Mouse (Mus musculus) hindbrain, embryonic 12.5 days (tissue): Measurements from ENCODE around the gene Limk2. TPM values are rescaled to one million over a fixed set of nuclear protein-coding genes. Genes with fewer than 3 reads are reported as not detected.

Source experiments
- ATAC-seq: fragments of 200-750 bp; cut with Nextera tagmentation; 2 replicates; pipeline ENCODE4 v1.8.0; 2017; ENCODE audit warnings: moderate TSS enrichment; ENCODE audit not compliant: low FRiP score
- H3K27ac ChIP-seq: fragments of 300-500 bp; sonication (generic); 2 replicates; pipeline ENCODE4 v1.5.1; 2016; ENCODE audit warnings: mild to moderate bottlenecking
- H3K27me3 ChIP-seq: fragments of 300-500 bp; sonication (generic); 2 replicates; pipeline ENCODE4 v1.6.1; 2016; ENCODE audit warnings: mild to moderate bottlenecking
- H3K36me3 ChIP-seq: fragments of 300-500 bp; sonication (generic); 2 replicates; pipeline ENCODE4 v1.6.1; 2016; ENCODE audit warnings: mild to moderate bottlenecking
- H3K4me1 ChIP-seq: fragments of 300-500 bp; sonication (generic); 2 replicates; pipeline ENCODE4 v1.6.1; 2016
- H3K4me2 ChIP-seq: fragments of 300-500 bp; sonication (generic); replicated peaks from 2 replicates; pipeline ENCODE4 v1.6.1; 2016; ENCODE audit warnings: mild to moderate bottlenecking
- H3K4me3 ChIP-seq: fragments of 300-500 bp; sonication (generic); 2 replicates; pipeline ENCODE4 v1.5.1; 2016; ENCODE audit warnings: mild to moderate bottlenecking
- H3K9ac ChIP-seq: fragments of 300-500 bp; sonication (generic); 2 replicates; pipeline ENCODE4 v1.6.1; 2016; ENCODE audit warnings: mild to moderate bottlenecking, moderate library complexity
- H3K9me3 ChIP-seq: fragments of 300-500 bp; sonication (generic); replicated peaks from 2 replicates; pipeline ENCODE4 v1.6.1; 2016; ENCODE audit warnings: mild to moderate bottlenecking
- WGBS: fragments of 180-500 bp; shearing (Covaris S2); methylation state at CpG from one replicate; pipeline ENCODE4 v1.1.7; 2016; 5-methylcytosine and 5-hydroxymethylcytosine counted together
- polyA plus RNA-seq: library from polyadenylated mRNA; unstranded; fragments of >200 nt; fragmentation: Nextera tagmentation; extraction: Ambion mirVana; gene quantifications from 2 replicates; pipeline ENCODE4 v1.2.1, GENCODE M21; 2016

The Limk2 gene
- polyA plus RNA-seq, 1 experiment from 2014 or later, result 114 TPM

DNA sequence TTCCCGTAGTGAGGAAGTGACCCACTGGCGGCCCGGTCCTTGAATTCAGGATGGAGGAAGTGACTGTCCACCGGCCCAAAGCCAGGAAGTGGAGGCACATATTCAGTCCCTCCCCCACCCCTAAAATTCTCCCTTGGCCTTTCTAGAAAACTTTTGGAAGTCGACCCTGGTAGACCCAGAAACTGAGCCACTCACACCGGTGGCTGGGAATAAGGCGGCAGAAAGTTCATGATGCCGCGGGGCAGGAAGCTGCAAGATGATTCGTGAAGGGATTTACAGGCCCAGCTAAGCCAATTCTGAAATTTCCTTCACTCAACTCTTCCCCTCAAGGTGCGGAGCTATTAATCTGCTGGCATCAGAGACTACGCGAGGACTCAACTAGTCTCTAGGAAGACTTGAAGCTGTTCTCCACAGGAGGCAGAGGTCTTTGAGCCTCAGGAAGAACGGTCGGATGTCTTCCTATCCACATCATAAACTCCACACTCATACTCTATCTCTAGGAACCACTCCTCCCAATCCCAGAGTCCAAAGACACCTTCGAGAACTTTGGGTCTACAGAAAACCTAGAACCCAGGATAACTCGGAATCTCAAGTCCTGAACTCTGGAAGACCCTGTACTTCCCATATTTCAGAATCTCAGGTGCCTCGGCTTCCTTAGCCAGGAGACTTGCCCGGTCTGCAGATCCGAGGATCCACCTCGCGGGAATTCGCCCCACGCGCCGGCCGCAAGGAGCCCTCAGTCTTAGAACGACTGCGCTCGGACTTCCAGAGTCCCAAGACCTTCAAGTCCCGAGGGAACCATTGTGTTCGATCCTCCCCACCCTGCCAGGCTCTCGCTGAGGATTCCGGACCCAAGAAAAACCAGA is 625 bp downstream of the Limk2 start:
- peak overlapping the region; percentile 48; the same call in 1 of the 2 replicates for H3K27ac ChIP-seq
- H3K9ac ChIP-seq, result peak overlapping the region; percentile 65
- peak overlapping the region; percentile 64 for H3K4me2 ChIP-seq
- no peaks in the 10 kb centered on the region for H3K27me3 ChIP-seq
- peak; percentile 63; the same call in 1 of the 2 replicates for ATAC-seq
- peaks cover 17% of the 10 kb centered on the region for H3K4me1 ChIP-seq
- H3K36me3 ChIP-seq, result no peaks in the 10 kb centered on the region
- peak overlapping the region; percentile 55 for H3K4me3 ChIP-seq
- WGBS, result 8% methylated on average over 34 of the region's 34 CpGs
- H3K9me3 ChIP-seq, result no peaks in the 10 kb centered on the region

DNA sequence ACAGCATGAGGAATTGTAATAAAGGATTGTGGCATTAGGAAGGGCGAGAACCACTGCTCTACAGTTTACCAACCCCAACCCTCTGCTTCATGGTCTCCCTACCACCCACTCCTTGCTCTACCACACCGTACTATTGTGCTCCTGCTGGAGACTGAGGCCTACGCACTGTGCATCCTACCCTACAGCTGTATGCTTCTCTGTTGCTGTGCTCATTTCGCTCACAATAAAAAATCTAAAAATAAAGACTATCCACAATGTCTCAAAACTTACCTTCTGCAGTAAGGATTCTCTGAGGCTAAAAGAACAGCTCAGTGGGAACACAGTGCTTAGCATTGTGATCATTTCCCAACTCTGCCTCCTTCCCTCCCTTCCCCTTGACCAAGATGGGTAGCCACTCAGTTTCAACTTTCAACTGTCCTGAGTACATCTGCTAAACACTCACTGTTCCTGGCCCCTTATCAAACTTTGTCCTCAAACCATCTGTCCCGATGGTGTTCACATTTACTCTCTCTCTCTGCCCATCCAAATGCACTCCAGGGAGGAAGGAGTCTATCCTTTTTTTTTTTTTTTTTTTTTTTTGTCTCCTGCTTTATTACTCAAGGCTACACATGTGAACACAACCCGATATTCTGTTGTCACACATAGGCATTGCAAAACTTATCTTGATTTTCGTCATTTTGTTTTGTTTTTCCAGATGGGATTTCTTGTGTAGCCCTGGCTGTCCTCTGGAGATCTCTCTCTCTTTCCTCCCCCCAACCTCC is 4.5 kb downstream of the Limk2 start:
- Histone ChIP-seq H3K9me3 (no peaks in the 10 kb centered on the region), H3K4me3 (no peak overlapping the region), H3K27me3 (no peaks in the 10 kb centered on the region), H3K4me2 (no peak overlapping the region), H3K36me3 (no peaks in the 10 kb centered on the region), H3K4me1 (peaks cover 16% of the 10 kb centered on the region), H3K9ac (no peak overlapping the region), H3K27ac (no peak overlapping the region)
- WGBS, result 92% methylated on average over 7 of the region's 7 CpGs
- no peak for ATAC-seq

DNA sequence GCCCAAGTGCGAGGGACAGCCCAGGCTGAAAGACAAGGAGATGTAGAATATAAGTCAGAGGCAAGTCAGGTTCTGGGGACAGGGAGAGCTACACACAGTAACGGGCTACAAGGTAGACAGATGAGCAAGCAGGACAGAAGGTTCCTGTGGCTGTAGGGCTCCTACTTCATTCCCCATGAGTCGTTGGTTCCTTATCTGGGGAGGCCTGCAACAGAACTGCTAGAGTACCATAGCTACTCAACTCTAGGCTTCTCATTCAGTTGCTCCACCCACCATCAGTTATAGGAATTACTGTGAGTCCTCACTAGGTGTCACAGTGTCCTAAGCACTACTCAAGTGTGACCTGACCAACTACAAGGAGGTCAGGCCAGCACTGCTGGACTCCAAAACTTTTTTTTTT is 6.0 kb downstream of the Limk2 start:
- no peak for ATAC-seq
- 92% methylated on average over 3 of the region's 3 CpGs for WGBS

DNA sequence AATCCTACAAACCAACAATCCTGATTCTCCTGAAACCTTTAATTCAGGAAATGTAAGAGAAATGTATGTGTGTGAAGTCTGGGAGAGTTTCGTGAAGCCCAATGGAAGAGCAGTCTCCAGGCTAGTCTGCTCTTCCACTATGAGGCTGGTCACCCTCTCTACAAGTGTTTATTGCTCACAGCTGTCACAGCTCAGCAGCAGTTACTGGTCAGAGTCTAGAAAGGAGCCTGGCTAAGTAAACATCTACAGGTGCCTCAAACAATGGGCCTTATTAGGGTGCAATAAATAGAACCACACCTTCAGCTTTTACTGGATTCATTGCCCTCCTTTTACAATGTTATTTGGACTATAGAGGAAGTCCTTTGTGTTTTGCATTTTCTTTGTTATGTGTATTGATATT is 10.7 kb downstream of the Limk2 start:
- Histone ChIP-seq H3K9ac (no peak overlapping the region), H3K9me3 (no peaks in the 10 kb centered on the region), H3K27me3 (no peaks in the 10 kb centered on the region), H3K4me3 (no peak overlapping the region), H3K4me1 (peaks cover 10% of the 10 kb centered on the region; the same call in 1 of the 2 replicates), H3K36me3 (0 out of 2 replicates have a peak, but pooled peaks cover 3% of the 10 kb centered on the region), H3K4me2 (no peak overlapping the region), H3K27ac (no peak overlapping the region)
- WGBS, result 100% methylated on average over 1 of the region's 1 CpGs
- ATAC-seq, result no peak

More for the DNA sequence above, 6.0 kb downstream of the Limk2 start:
- H3K4me3 ChIP-seq, result no peak overlapping the region
- H3K27ac ChIP-seq, result no peak overlapping the region
- no peaks in the 10 kb centered on the region for H3K27me3 ChIP-seq
- no peaks in the 10 kb centered on the region for H3K9me3 ChIP-seq
- H3K4me1 ChIP-seq, result peaks cover 7% of the 10 kb centered on the region
- no peaks in the 10 kb centered on the region for H3K36me3 ChIP-seq
- no peak overlapping the region for H3K9ac ChIP-seq
- no peak overlapping the region for H3K4me2 ChIP-seq

DNA sequence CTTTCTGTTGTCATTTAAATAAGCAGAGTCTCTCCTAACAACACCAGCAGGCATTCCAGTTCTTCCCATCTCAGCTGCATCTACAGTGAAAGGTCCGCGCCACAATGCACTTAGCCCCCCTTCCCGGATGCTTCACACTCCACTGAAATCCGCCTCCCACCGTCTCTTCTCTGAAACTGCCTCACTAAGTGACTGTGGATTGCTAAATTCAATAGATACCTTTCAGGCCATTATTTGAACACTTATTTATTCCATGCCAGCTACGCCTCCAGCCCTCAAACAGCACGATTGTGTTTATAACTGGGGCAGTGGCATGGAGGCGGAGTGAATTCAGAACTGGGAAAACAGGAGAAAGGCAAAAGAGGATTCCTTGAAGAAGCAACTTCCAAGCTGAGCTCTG is 12.4 kb downstream of the Limk2 start:
- H3K9ac ChIP-seq, result no peak overlapping the region
- H3K27me3 ChIP-seq, result no peaks in the 10 kb centered on the region
- peaks cover 10% of the 10 kb centered on the region; the same call in 1 of the 2 replicates for H3K4me1 ChIP-seq
- ATAC-seq, result peak; percentile 81
- no peak overlapping the region for H3K4me3 ChIP-seq
- no peaks in the 10 kb centered on the region for H3K9me3 ChIP-seq
- H3K4me2 ChIP-seq, result no peak overlapping the region
- WGBS, result 37% methylated on average over 8 of the region's 8 CpGs
- 0 out of 2 replicates have a peak, but pooled peaks cover 3% of the 10 kb centered on the region for H3K36me3 ChIP-seq
- peak overlapping the region; percentile 68 for H3K27ac ChIP-seq

DNA sequence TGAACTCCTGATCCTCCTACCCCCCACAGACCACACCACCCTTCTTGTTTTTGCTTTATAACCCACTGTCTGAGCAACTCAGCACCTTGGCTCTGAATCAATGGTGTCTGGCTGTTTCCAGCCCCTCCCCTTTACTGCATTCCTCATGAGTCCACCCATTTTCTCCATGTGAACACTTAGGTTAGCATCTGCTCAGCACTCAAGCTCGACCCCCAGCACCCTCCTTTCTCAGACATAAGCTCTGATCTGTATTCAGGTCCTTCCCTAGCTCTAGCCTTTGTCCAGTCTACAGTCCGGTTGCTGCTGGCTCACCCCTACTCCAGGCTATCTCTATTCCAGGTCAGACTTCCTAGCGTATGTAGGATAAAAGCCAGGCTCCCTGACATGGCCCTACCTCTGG is 12.9 kb downstream of the Limk2 start:
- no peaks in the 10 kb centered on the region for H3K9me3 ChIP-seq
- peaks cover 10% of the 10 kb centered on the region; the same call in 1 of the 2 replicates for H3K4me1 ChIP-seq
- H3K4me3 ChIP-seq, result no peak overlapping the region
- no peaks in the 10 kb centered on the region for H3K27me3 ChIP-seq
- ATAC-seq, result peak; percentile 81
- H3K4me2 ChIP-seq, result no peak overlapping the region
- 0 out of 2 replicates have a peak, but pooled peaks cover 3% of the 10 kb centered on the region for H3K36me3 ChIP-seq
- 41% methylated on average over 3 of the region's 3 CpGs for WGBS
- H3K27ac ChIP-seq, result peak overlapping the region; percentile 68
- H3K9ac ChIP-seq, result no peak overlapping the region

DNA sequence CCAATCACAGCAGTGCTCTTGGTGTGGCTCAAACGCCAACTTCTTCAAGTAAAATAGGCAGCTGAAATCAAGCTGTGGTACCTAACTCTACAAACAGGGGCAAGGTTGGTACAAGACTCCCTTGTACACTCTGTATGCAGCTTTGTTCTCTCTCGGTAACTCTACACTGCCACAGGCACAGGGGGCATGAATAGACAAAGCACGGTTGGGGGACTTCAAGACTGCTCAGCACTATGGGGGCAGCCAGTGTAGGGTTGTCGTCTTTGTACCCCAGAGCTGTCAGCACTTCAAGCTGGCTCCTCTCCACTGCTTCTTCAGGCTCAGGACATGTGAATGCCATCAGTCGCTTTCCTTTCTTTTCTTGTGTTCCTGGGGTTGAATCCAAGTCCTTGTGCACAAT is 14.5 kb downstream of the Limk2 start:
- 47% methylated on average over 5 of the region's 5 CpGs for WGBS
- H3K4me2 ChIP-seq, result no peak overlapping the region
- H3K27ac ChIP-seq, result peak overlapping the region; percentile 44; the same call in 1 of the 2 replicates
- H3K4me1 ChIP-seq, result peaks cover 10% of the 10 kb centered on the region; the same call in 1 of the 2 replicates
- no peak overlapping the region for H3K4me3 ChIP-seq
- H3K9me3 ChIP-seq, result no peaks in the 10 kb centered on the region
- no peaks in the 10 kb centered on the region for H3K27me3 ChIP-seq
- H3K9ac ChIP-seq, result no peak overlapping the region
- H3K36me3 ChIP-seq, result 0 out of 2 replicates have a peak, but pooled peaks cover 3% of the 10 kb centered on the region
- ATAC-seq, result no peak

DNA sequence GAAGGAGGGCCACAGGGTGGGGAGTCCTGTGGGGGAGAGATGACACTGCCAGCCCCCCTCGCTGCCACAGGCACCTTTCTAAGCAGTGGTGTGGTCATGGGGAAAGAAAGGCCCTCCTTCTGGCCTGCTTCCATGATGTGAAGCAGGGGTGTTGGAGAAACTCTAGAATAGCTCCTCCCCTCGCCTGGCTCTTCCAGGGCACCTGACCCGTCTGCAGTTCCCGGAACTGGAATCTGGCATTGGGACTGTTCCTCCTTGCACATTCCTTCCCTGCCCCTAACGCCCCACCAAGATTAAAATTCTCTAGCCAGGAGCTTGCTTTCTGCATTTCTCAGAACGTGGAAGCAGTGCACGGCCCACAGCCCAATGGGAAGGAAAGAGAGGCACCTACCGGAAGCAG is 16.5 kb downstream of the Limk2 start:
- H3K27ac ChIP-seq, result no peak overlapping the region

DNA sequence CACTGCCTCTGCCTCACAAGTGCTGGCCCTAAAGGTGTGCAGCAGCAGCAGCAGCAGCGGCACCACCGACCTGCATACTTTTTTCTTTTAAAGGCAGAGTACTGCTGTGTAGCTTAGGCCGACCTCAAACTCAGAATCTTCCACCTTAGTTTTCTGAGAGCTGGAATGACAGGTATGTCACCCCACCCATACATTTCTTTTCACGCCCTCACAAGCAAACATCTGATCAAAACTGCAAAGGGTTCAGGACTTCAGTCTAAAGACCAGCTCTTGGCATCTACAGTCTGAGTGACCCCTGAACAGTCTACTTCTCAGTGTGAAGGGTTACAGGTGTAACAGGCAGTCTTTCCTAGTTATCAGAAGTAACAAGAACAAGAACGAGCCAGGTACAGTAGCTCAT is 18.2 kb downstream of the Limk2 start:
- Histone ChIP-seq H3K27me3 (no peaks in the 10 kb centered on the region), H3K4me2 (no peak overlapping the region), H3K36me3 (0 out of 2 replicates have a peak, but pooled peaks cover 3% of the 10 kb centered on the region), H3K4me3 (no peak overlapping the region), H3K4me1 (peaks cover 5% of the 10 kb centered on the region; the same call in 1 of the 2 replicates), H3K9me3 (0 out of 2 replicates have a peak, but pooled peaks cover 3% of the 10 kb centered on the region), H3K27ac (no peak overlapping the region), H3K9ac (no peak overlapping the region)
- no peak for ATAC-seq
- WGBS, result 92% methylated on average over 5 of the region's 5 CpGs

More for the DNA sequence above, 16.5 kb downstream of the Limk2 start:
- Histone ChIP-seq H3K9me3 (0 out of 2 replicates have a peak, but pooled peaks cover 3% of the 10 kb centered on the region), H3K9ac (no peak overlapping the region), H3K4me3 (no peak overlapping the region), H3K4me2 (no peak overlapping the region), H3K4me1 (peaks cover 10% of the 10 kb centered on the region; the same call in 1 of the 2 replicates), H3K27me3 (no peaks in the 10 kb centered on the region), H3K36me3 (0 out of 2 replicates have a peak, but pooled peaks cover 3% of the 10 kb centered on the region)
- no peak for ATAC-seq
- 84% methylated on average over 8 of the region's 8 CpGs for WGBS

DNA sequence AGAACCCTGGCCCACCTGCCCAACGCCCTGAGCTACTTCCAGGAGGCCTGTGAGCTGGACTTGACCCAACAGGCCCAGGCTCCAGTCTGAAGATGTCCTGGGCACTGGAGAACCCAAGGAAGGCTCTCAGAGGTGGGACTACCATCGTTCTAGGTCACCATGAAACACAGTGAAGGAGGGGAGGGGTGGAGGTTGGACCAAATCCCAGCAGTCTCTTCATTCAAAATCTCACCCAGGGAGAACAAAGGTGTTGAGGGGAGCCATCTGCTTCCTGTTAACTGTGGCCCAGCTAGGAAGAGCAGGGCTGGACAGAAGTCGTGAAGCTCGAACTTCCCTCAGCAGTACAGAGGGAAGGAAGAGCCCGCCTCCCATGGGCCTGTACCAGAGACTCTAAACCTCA is 19.0 kb downstream of the Limk2 start:
- H3K4me1 ChIP-seq, result peaks cover 5% of the 10 kb centered on the region; the same call in 1 of the 2 replicates
- H3K9ac ChIP-seq, result no peak overlapping the region
- no peaks in the 10 kb centered on the region for H3K27me3 ChIP-seq
- WGBS, result 80% methylated on average over 5 of the region's 5 CpGs
- ATAC-seq, result no peak
- H3K9me3 ChIP-seq, result 0 out of 2 replicates have a peak, but pooled peaks cover 3% of the 10 kb centered on the region
- no peak overlapping the region for H3K4me2 ChIP-seq
- no peak overlapping the region for H3K4me3 ChIP-seq
- no peak overlapping the region for H3K27ac ChIP-seq
- no peaks in the 10 kb centered on the region for H3K36me3 ChIP-seq

DNA sequence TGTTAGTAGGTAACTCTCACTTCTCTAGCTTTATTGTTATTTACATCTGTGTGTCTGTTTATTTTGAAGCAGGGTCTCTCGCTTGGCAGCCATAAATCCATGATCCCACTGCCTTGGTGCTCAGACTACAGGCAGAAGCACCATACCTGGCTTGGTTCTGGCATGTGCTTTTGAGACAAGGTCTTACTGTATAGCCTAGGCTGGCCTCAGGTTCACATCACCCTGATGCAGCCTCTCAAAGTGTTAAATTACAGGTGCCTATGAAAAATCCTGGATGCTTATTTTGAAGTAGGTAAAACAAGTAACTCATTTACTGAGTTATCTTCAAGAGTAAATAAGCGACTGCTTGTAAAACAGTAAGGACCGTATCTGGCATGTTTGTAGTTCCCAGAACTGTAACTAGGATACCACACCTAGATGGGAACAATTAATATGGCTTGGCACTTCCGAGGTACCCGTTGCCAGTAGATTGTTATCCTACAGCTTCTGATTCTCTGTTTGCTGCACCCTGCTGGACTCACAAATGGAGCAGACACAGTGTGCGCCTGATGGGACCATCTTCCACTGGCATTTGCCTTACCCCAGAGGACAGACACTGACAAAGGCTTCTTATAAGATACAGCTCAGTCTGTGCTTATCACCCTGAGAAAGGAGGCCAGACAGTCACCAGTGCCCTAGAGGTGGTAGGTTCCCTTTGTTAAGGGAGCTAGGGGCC is 21.4 kb downstream of the Limk2 start:
- 85% methylated on average over 6 of the region's 6 CpGs for WGBS
- ATAC-seq, result no peak
- Histone ChIP-seq H3K9ac (no peak overlapping the region), H3K4me1 (0 out of 2 replicates have a peak, but pooled peaks cover 3% of the 10 kb centered on the region), H3K27ac (no peak overlapping the region), H3K4me2 (no peak overlapping the region), H3K4me3 (no peak overlapping the region), H3K36me3 (0 out of 2 replicates have a peak, but pooled peaks cover 5% of the 10 kb centered on the region), H3K9me3 (0 out of 2 replicates have a peak, but pooled peaks cover 3% of the 10 kb centered on the region), H3K27me3 (no peaks in the 10 kb centered on the region)
